8 mouse cellular contexts compared by ENCODE assay signal in genomic region chr7:66250030-66250429, GRCm38 (mm10).
A peak's percentile ranks its signal among the peaks of the same experiment; 100 is the strongest.
DNase-seq lines count a peak whose midpoint lies in the region; ATAC-seq lines count a peak whose summit lies in the region.

No protein-coding gene starts in this region.

- no peak overlapping the region for H3K27ac ChIP-seq in hindbrain, embryonic 11.5 days (ENCODE audit: low read depth, low read length)
- no peak overlapping the region for H3K27ac ChIP-seq in hindbrain, embryonic 16.5 days (ENCODE audit: low read depth, low read length)
- H3K27ac ChIP-seq in intestine, embryonic 15.5 days = no peak overlapping the region

- no peak overlapping the region for H3K4me3 ChIP-seq in hindbrain, embryonic 11.5 days (ENCODE audit: low read depth, low read length)
- H3K4me3 ChIP-seq in hindbrain, embryonic 16.5 days (ENCODE audit: low read length) = no peak overlapping the region
- no peak overlapping the region for H3K4me3 ChIP-seq in intestine, embryonic 15.5 days (replicated peaks)

- no peaks in the 10 kb centered on the region for H3K27me3 ChIP-seq in hindbrain, embryonic 11.5 days (ENCODE audit: control insufficient read depth, insufficient read depth, low read length)
- H3K27me3 ChIP-seq in hindbrain, embryonic 16.5 days (replicated peaks; ENCODE audit: control insufficient read depth, insufficient read depth, low read length) = no peaks in the 10 kb centered on the region
- H3K27me3 ChIP-seq in intestine, embryonic 15.5 days (replicated peaks) = no peaks in the 10 kb centered on the region

- intact Hi-C loops in left cerebral cortex, postnatal 10 days (cut with DNase I) = loop anchor here (5.0 kb wide), 1 partner anchor 143 kb away; the partner anchor contains the start of gene Chsy1

- 0 out of 2 replicates have a peak, but pooled peaks have one; percentile 14 for ATAC-seq in hindbrain, embryonic 11.5 days (ENCODE audit: low FRiP score)
- no peak for ATAC-seq in hindbrain, embryonic 16.5 days
- ATAC-seq in intestine, embryonic 15.5 days = peak; percentile 87
- peak; percentile 91 for ATAC-seq in megakaryocyte-erythroid progenitor cell, adult 5-6 weeks (replicated peaks; ENCODE audit: low FRiP score, low TSS enrichment, poor library complexity, severe bottlenecking)

- H3K4me1 ChIP-seq in hindbrain, embryonic 11.5 days (replicated peaks; ENCODE audit: control insufficient read depth, insufficient read depth, low read length) = peaks cover 9% of the 10 kb centered on the region
- H3K4me1 ChIP-seq in hindbrain, embryonic 16.5 days (ENCODE audit: control insufficient read depth, insufficient read depth, low read depth, low read length) = peaks cover 12% of the 10 kb centered on the region
- 0 out of 2 replicates have a peak, but pooled peaks cover 3% of the 10 kb centered on the region for H3K4me1 ChIP-seq in intestine, embryonic 15.5 days (replicated peaks)

- no peaks in the 10 kb centered on the region for H3K9me3 ChIP-seq in hindbrain, embryonic 11.5 days (ENCODE audit: control insufficient read depth, low read length)
- no peaks in the 10 kb centered on the region for H3K9me3 ChIP-seq in hindbrain, embryonic 16.5 days (ENCODE audit: control insufficient read depth, low read length)
- H3K9me3 ChIP-seq in intestine, embryonic 15.5 days = no peaks in the 10 kb centered on the region

- peak; percentile 75 for DNase-seq in hindbrain, embryonic 11.5 days (ENCODE audit: low spot score)
- DNase-seq in cerebellum, postnatal 25 days = peak; percentile 73 to 81
- peak; percentile 85 for DNase-seq in gastrocnemius, adult 18-20 months (ENCODE audit: low spot score)
- peak; percentile 42 to 80 for DNase-seq in left cerebral cortex, postnatal 10 days (ENCODE audit: extremely low spot score in 1 of 2, low spot score in 2 of 2)
- DNase-seq in spleen, postnatal 36 days (ENCODE audit: low spot score in 2 of 2) = peak; percentile 77 to 82

- WGBS in hindbrain, embryonic 11.5 days = 36% methylated on average over 6 of the region's 6 CpGs
- 28% methylated on average over 6 of the region's 6 CpGs for WGBS in hindbrain, embryonic 16.5 days
- 27% methylated on average over 6 of the region's 6 CpGs for WGBS in intestine, embryonic 15.5 days

- no peak overlapping the region for H3K9ac ChIP-seq in hindbrain, embryonic 11.5 days (ENCODE audit: low read depth, low read length)
- H3K9ac ChIP-seq in hindbrain, embryonic 16.5 days (ENCODE audit: low read depth, low read length) = no peak overlapping the region
- no peak overlapping the region for H3K9ac ChIP-seq in intestine, embryonic 15.5 days

- no peak overlapping the region for H3K4me2 ChIP-seq in hindbrain, embryonic 11.5 days (replicated peaks; ENCODE audit: low read depth, low read length)
- no peak overlapping the region for H3K4me2 ChIP-seq in hindbrain, embryonic 16.5 days (ENCODE audit: low read length)
- H3K4me2 ChIP-seq in intestine, embryonic 15.5 days (replicated peaks) = no peak overlapping the region

- no peaks in the 10 kb centered on the region for H3K36me3 ChIP-seq in hindbrain, embryonic 11.5 days (ENCODE audit: control insufficient read depth, insufficient read depth, low read length)
- H3K36me3 ChIP-seq in hindbrain, embryonic 16.5 days (ENCODE audit: control insufficient read depth, insufficient read depth, low read length) = no peaks in the 10 kb centered on the region
- no peaks in the 10 kb centered on the region for H3K36me3 ChIP-seq in intestine, embryonic 15.5 days
